Mouse (Mus musculus): ENCODE results near the gene a. TPM values are rescaled to one million over a fixed set of nuclear protein-coding genes. Genes with fewer than 3 reads are reported as not detected.
"Not testable (repeated sequence)": the region's sequence is repeated elsewhere in the genome, so short reads cannot be mapped to it uniquely, and the experiment has no call there.

Gene a
- total and polyA plus RNA-seq, 3 experiments = 0.44 TPM; not detected in 2

DNA sequence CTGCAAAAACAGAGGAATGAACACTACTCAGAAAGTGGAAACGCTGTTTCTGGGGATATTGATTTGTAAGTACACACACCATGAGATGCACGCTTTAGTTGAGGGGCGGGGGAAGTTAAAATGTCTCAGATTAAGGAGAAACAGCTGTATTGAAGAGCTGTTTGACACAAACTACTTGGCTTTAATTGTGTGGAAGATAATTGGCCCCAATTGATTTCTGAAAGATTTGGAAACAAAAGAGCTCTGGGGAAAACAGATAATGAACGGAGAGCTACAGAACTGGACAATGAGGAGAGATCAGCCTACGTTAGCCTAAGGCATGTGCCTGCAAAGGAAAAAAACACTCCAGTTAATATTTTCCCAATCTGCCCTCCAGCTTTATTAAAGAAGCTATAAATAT lies 172.0 kb downstream of the a start:
- H3K36me3 ChIP-seq (replicated peaks) = no peaks in the 10 kb centered on the region
- H3K4me3 ChIP-seq (ENCODE audit: low read depth, low read length) = no peak overlapping the region
- no peaks in the 10 kb centered on the region for H3K4me1 ChIP-seq (ENCODE audit: insufficient read depth, low read depth, low read length)
- ATAC-seq (ENCODE audit: extremely low read depth, insufficient number of reproducible peaks, low FRiP score, poor library complexity, severe bottlenecking) = no peak
- no peaks in the 10 kb centered on the region for H3K9me3 ChIP-seq (replicated peaks)
- H3K27me3 ChIP-seq (ENCODE audit: insufficient read depth, low read length) = peaks cover 21% of the 10 kb centered on the region
- TF ChIP-seq GATA2 (IDR thresholded peaks at IDR 0.05; ENCODE audit: borderline replicate concordance, low read depth, low read length) (no peak), GATA1 (IDR thresholded peaks at IDR 0.05; ENCODE audit: borderline replicate concordance, low read length) (no peak), CTCF (IDR thresholded peaks at IDR 0.05; ENCODE audit: low read depth, low read length) (no peak), TAL1 (conservative IDR thresholded peaks at IDR 0.05; ENCODE audit: low read depth, low read length) (no peak), POLR2AphosphoS5 (IDR thresholded peaks at IDR 0.05; ENCODE audit: insufficient replicate concordance, low read depth, low read length) (no peak)
- DNase-seq (ENCODE audit: low spot score) = no peak

DNA sequence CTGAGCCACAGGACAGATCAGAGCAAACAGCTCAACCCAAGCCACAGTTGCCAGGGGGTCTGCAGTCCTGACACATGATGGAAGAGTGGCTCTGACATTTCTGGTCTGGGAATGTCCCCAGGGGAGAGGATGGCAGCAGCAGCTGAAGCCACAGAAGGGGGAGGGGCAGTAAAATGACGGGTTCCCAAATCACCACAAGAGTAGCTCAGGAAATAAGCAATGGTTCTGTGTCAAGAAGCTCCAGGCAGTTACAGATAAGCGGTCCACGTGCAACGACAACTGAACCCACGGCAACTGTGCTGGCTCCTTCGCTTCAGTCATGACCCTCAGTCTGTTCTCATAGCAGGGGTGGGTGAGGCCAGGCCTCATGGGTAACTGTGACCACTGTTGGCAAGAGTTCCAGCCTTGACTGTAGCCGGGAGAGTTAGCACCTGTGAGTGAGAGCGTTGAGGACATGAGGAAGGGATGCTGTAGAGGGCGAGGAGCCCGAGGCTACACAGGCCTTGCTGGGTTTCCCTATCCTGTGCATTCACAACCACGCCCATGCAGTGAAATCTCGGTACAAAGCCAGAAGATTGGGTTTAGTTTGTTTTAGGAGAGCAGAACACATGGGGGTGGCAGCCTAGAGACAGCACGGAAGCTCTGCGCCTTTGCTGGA lies 178.7 kb downstream of the a start:
- H3K4me3 ChIP-seq (ENCODE audit: low read depth, low read length); DNase-seq (ENCODE audit: low spot score); H3K4me1 ChIP-seq (ENCODE audit: insufficient read depth, low read depth, low read length); H3K9me3 ChIP-seq (replicated peaks); H3K36me3 ChIP-seq (replicated peaks); ATAC-seq (ENCODE audit: extremely low read depth, insufficient number of reproducible peaks, low FRiP score, poor library complexity, severe bottlenecking): not testable (repeated sequence)
- peaks cover 11% of the 10 kb centered on the region; the same call in 1 of the 2 replicates for H3K27me3 ChIP-seq (ENCODE audit: insufficient read depth, low read length)

DNA sequence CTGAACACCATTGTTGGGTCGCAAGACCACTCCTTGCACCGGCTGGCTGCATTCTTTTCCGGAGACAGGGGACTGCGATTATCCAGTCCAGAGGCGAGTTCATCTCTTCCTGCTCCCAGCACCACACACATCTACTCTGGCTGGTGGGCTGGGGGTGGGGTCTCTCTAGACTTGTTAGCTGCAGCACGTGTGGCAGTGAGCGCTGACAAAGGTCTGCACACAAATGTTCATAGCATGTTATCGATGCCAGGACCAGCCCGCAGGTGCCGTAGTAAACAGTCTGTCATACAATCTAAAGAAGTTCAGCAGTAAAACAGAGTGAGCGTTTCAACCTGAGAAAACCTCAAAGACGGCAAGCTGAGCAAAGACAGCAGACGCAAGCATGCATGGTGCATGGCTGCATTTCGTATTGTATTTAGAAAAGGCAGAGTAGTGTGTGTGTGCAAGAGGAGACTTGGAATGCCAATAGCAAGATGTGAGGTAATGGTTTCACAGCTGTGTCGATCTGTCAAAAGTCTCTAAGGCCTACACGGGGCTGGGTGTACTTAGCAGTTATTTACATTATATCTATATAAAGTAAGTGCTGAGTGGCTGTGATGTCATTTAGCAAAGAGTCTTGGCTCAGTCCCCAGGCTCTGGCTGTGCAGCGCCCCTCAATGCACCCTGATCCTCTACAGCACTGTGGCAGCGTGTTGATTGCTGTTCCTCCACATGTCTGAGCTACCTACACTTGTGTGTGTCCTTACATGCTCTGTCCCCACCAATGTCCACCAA lies 180.9 kb downstream of the a start:
- no peak for ATAC-seq (ENCODE audit: extremely low read depth, insufficient number of reproducible peaks, low FRiP score, poor library complexity, severe bottlenecking)

DNA sequence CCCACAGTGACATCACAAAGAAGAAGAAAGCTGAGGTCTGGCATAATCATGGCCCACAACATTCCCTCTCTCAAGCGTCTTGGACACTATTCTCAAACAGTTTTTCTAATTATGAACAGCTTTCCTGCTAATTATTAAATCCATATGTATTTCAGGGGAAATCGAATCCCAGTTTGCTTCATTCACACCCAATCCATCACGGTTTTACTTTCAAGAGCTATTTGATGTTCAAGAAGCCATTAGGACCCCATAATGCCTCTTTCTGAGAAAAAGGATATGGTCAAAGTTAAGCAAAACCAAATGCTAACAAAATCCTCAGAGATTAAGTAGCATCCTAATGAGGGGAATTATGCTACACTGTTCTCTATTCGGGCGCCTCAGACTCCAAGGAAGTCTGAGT lies 181.8 kb downstream of the a start:
- no peak for ATAC-seq (ENCODE audit: extremely low read depth, insufficient number of reproducible peaks, low FRiP score, poor library complexity, severe bottlenecking)
- Histone ChIP-seq H3K27me3 (ENCODE audit: insufficient read depth, low read length) (peaks cover 5% of the 10 kb centered on the region; the same call in 1 of the 2 replicates), H3K4me3 (ENCODE audit: low read depth, low read length) (no peak overlapping the region), H3K4me1 (ENCODE audit: insufficient read depth, low read depth, low read length) (no peaks in the 10 kb centered on the region), H3K36me3 (replicated peaks) (no peaks in the 10 kb centered on the region), H3K9me3 (replicated peaks) (no peaks in the 10 kb centered on the region)
- no peak for TF ChIP-seq CTCF (IDR thresholded peaks at IDR 0.05; ENCODE audit: low read depth, low read length)
- no peak for TF ChIP-seq POLR2AphosphoS5 (IDR thresholded peaks at IDR 0.05; ENCODE audit: insufficient replicate concordance, low read depth, low read length)
- TF ChIP-seq TAL1 (conservative IDR thresholded peaks at IDR 0.05; ENCODE audit: low read depth, low read length) = no peak
- TF ChIP-seq GATA2 (IDR thresholded peaks at IDR 0.05; ENCODE audit: borderline replicate concordance, low read depth, low read length) = no peak
- no peak for TF ChIP-seq GATA1 (IDR thresholded peaks at IDR 0.05; ENCODE audit: borderline replicate concordance, low read length)
- DNase-seq (ENCODE audit: low spot score) = no peak

More for the DNA sequence above, 180.9 kb downstream of the a start:
- Histone ChIP-seq H3K4me3 (ENCODE audit: low read depth, low read length) (no peak overlapping the region), H3K4me1 (ENCODE audit: insufficient read depth, low read depth, low read length) (no peaks in the 10 kb centered on the region), H3K9me3 (replicated peaks) (no peaks in the 10 kb centered on the region), H3K27me3 (ENCODE audit: insufficient read depth, low read length) (peaks cover 5% of the 10 kb centered on the region; the same call in 1 of the 2 replicates), H3K36me3 (replicated peaks) (no peaks in the 10 kb centered on the region)
- TF ChIP-seq CTCF (IDR thresholded peaks at IDR 0.05; ENCODE audit: low read depth, low read length) (no peak), GATA2 (IDR thresholded peaks at IDR 0.05; ENCODE audit: borderline replicate concordance, low read depth, low read length) (no peak), TAL1 (conservative IDR thresholded peaks at IDR 0.05; ENCODE audit: low read depth, low read length) (no peak), GATA1 (IDR thresholded peaks at IDR 0.05; ENCODE audit: borderline replicate concordance, low read length) (no peak), POLR2AphosphoS5 (IDR thresholded peaks at IDR 0.05; ENCODE audit: insufficient replicate concordance, low read depth, low read length) (no peak)
- DNase-seq (ENCODE audit: low spot score) = no peak

DNA sequence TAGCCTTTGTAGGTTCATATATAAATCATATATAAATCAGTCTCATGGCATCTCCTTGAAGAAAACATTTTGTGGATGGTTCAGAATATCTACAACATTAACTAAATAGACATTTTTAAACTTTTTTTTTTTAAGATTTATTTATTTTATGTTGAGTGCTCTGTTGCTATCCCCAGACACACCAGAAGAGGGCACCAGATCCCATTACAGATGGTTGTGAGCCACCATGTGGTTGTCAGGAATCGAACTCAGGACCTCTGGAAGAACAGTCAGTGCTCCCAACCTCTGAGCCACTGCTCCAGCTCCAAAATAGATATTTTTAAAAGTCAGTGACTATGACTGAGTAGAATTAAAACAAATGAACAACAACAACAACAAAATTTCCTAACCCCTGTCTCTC lies 195.4 kb downstream of the a start:
- TF ChIP-seq GATA2 (IDR thresholded peaks at IDR 0.05; ENCODE audit: borderline replicate concordance, low read depth, low read length) = no peak
- Histone ChIP-seq H3K27me3 (ENCODE audit: insufficient read depth, low read length) (peaks cover 3% of the 10 kb centered on the region; the same call in 1 of the 2 replicates), H3K4me1 (ENCODE audit: insufficient read depth, low read depth, low read length) (no peaks in the 10 kb centered on the region), H3K36me3 (replicated peaks) (no peaks in the 10 kb centered on the region), H3K9me3 (replicated peaks) (no peaks in the 10 kb centered on the region), H3K4me3 (ENCODE audit: low read depth, low read length) (no peak overlapping the region)
- no peak for ATAC-seq (ENCODE audit: extremely low read depth, insufficient number of reproducible peaks, low FRiP score, poor library complexity, severe bottlenecking)
- no peak for DNase-seq (ENCODE audit: low spot score)

DNA sequence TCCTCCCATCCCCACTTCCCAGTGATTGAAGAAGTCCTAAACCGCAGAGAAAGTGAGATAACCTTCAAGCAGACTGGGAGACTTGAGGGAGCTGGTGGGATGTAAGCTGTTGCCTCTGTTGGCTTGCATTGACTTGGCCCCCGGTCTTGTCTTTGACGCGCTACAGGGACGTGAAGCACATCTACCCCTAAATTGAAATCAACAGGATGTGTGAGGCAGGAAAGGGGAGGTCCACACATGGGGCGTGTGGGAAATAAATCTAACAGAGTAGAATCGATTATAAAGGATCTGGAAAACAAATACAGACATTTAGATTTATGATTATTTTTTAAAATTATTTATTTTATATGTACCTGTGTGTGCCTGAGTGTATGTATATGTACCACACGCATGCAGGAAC lies 200.2 kb downstream of the a start:
- ATAC-seq (ENCODE audit: extremely low read depth, insufficient number of reproducible peaks, low FRiP score, poor library complexity, severe bottlenecking) (no peak), DNase-seq (ENCODE audit: low spot score) (no peak)
- TF ChIP-seq GATA2 (IDR thresholded peaks at IDR 0.05; ENCODE audit: borderline replicate concordance, low read depth, low read length) (no peak), POLR2AphosphoS5 (IDR thresholded peaks at IDR 0.05; ENCODE audit: insufficient replicate concordance, low read depth, low read length) (no peak), TAL1 (conservative IDR thresholded peaks at IDR 0.05; ENCODE audit: low read depth, low read length) (no peak), CTCF (IDR thresholded peaks at IDR 0.05; ENCODE audit: low read depth, low read length) (no peak), GATA1 (IDR thresholded peaks at IDR 0.05; ENCODE audit: borderline replicate concordance, low read length) (no peak)
- no peaks in the 10 kb centered on the region for H3K4me1 ChIP-seq (ENCODE audit: insufficient read depth, low read depth, low read length)
- peaks cover 5% of the 10 kb centered on the region; the same call in 1 of the 2 replicates for H3K27me3 ChIP-seq (ENCODE audit: insufficient read depth, low read length)
- H3K4me3 ChIP-seq (ENCODE audit: low read depth, low read length) = no peak overlapping the region
- no peaks in the 10 kb centered on the region for H3K9me3 ChIP-seq (replicated peaks)
- no peaks in the 10 kb centered on the region for H3K36me3 ChIP-seq (replicated peaks)

All from G1E (cell line).